Mouse (Mus musculus): ENCODE measurements at regions not wholly inside any gene's neighbourhood (a gene's known extent, or its start where the extent isn't known, plus 50 kb on each side); places are given as distances from the start of the nearest gene placed in this dataset.
A peak's percentile ranks its signal among the peaks of the same experiment; 100 is the strongest.

DNA sequence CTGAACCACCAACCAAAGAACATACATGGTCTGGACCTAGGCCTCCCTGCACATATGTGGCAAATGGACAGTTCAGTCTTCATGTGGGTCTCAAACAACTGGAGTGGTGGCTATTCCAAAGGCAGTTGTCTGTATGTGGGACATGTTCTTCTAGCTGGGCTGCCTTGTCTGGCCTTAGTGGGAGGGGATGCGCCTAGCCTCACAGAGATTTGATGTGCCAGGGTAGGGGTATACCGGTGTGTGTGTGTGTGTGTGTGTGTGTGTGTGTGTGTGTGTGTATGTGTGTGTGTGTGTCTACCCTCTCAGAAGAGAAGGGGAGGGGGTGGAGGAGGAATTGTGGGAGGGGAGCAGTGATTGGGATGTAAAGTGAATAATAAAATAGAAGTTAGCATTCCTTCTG, 344.0 kb downstream of the Dhx35 start:
- no peak for DNase-seq (ENCODE audit: low spot score in 2 of 2)

DNA sequence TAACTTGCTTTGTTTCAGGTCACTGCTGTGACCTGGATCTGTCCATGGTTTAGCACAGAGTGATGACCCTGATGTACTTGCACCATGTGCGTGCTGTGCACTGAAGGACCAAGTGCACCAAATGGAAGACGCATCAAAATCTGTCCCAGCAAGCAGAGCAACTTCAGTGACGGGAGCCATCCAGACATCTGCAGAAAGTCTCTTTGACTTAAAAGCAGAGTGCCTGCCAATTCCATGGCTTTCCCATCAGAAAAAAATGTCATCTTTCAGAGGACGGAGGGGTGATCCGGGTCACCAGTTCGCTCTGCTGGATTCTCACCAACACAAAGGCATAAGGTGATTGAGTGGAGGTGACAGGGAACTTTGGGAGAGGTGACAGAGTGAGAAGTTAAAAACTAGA, 351.4 kb downstream of the Dhx35 start:
- DNase-seq (ENCODE audit: low spot score in 2 of 2): no peak

DNA sequence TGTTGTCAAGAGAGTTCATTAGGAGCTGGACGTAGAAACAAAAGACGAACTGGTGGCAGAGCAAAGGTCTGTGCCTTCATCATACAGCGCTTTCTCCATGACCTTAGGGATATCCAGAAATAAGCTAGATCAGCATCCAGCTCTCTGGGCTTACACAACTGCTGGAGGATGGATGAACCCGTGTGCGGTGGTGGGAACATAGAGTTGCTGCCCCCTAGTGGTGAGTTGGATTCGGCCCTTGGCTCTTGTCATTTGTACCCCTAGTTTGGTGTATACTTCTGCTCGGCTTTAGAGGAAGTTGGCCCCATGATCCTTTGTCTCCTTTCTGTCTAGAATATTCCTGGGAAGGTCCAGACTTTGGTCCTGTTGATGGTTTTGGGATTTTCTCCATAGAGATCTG, 369.4 kb downstream of the Dhx35 start:
- peak in 1 of 2 experiments; percentile 7 for DNase-seq (ENCODE audit: low spot score in 2 of 2)

DNA sequence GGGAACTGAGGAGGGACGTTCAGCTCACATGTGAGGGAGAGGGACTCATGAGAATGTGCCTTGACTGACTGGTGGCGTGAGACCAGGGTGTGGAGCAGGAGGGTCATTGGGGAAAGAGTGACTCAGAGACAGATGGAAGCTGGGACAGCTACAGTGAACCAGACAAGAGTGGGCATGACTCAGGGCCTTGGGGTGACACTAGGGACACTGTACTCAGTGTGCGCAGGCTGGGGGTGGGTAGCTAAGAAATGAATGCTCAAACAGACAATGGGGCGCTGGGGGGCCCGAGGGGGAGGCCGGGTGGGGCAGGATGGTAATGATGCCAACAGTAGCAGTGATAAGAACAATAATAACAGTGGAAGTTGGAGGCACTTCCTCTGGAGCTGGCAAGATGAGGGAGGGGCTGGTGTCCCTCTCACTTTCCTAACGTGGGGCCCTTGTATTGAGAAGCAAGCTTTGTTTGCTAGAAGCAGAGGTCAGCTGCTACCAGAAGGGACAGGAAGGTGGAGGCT, 374.0 kb downstream of the Dhx35 start:
- no peak for DNase-seq (ENCODE audit: low spot score in 2 of 2)

DNA sequence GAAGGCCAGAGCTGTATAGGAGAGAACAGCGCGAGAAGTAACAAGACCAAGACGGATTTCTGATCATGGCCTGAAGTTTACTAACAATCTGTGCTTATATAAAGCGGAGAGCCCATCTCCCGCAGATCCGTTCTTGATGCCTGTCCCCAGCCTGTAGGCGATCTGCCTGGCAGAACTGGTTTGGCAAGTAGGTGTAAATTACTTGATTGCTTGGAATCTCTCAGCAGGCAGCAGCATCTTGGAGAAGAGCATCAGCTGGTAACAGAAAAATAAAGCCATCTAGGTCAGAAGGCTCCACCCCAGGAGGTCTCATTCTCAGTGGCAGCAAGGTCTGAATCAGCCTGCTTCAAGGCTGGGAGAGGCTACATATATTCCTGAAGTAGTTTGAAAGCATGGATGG, 401.5 kb downstream of the Dhx35 start:
- DNase-seq (ENCODE audit: low spot score in 2 of 2): no peak

DNA sequence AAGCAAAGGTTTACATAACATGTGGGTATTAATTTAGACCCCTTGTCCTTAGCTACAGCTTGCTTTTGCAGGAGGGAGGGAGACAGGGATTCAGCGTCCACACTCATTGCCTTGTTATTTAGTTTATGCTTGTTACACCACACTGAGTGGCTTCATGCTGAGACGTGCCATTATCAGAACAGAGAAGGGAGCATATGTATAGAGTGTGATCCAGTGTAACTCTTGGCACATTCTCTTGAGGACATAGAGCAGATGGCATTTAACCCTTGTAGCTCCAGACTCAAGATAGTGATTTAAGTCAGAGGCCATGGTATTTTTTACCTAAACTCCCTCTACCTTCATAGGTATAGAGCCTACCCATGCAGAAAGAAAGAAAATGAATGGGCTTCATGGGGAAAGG, 437.7 kb downstream of the Dhx35 start:
- DNase-seq (ENCODE audit: low spot score in 2 of 2): no peak

GRCm38 (mm10) chr2:159235000-159235399, 440.4 kb downstream of the Dhx35 start:
- no peak for DNase-seq (ENCODE audit: low spot score in 2 of 2)

- peak; percentile 2 for DNase-seq (ENCODE audit: low spot score in 2 of 2)
Measured at GRCm38 (mm10) chr2:159250065-159250464, 455.5 kb downstream of the Dhx35 start.

- DNase-seq (ENCODE audit: low spot score in 2 of 2): no peak
Measured at GRCm38 (mm10) chr2:159250993-159251665, 456.5 kb downstream of the Dhx35 start.

DNA sequence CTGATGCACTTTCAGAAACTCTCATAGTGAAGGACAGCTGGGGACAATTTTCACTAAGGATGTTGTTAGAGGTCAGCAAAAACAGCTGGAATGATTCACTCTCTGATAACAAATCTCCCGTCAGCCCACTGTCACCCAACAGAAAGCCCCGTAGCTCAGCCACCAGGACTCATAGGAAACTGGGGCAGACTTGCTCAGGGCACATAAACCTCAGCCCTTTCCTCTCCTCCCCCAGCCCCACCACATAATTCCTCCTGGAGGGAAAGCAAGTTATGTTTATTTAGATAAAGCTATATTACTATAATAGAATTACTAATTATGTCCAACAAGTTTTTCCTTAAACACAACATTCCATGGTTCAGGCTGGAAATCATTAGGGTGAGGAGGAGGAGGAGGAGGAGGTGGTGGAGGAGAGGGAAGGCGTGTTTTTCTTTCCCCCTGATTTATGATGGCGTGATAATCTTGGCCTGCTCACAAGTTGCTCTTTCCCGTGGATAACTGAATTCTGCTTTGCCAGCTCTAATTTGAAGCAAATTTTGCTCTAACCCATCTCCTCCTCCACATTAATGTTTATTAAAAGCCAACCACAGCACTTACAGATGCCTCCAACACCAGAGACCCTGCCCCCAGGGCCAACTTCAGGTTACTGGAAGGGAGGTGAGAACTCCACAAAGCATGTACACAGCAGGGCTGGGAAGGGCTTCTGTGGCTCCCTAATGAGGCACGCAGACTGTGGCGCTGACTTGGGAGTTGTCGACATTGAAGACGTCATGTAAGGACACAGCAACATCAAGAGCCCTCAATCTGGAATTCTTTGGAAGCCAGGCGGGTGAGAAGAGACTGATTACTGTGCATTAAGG, 475.8 kb downstream of the Dhx35 start:
- DNase-seq (ENCODE audit: low spot score in 2 of 2): no peak

- no peak for DNase-seq (ENCODE audit: low spot score in 2 of 2)
Measured at GRCm38 (mm10) chr2:159278896-159279295, 484.3 kb downstream of the Dhx35 start.

DNA sequence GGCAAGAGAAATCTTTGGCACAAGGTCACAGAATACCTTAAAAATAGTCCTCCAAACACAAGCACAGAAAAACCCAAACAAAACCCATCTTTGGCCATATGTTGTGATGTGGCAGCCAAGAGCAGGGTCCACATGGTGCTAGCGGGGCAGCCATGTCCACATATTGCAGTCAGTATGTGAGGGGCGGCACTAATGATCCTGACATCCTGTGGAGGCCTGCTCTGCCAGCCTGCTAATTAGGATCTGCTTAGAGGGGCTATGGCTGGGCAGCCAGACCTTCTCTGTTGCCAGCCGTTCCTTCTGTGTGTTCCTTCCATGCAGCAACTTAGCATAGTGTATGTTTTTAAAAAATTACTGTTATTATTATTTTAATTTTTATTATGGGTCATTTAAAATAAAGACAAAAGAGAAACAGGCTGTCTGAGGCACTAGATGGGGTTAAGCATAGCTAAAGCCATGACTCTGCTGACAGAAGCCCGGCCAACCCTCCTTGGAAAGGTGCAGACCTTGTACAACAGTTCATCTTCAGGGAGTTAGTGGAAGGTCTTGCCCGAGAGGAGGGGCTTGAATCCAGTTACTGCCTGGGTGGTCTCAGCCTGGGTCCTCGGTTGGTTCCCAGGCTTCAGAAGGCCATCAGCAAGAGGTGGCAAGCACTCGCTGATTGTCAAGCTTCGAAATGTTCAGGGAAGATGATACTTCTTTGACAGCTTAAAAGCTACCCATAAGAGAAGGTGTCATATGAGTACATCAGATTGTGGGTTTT, 487.1 kb downstream of the Dhx35 start:
- DNase-seq (ENCODE audit: low spot score in 2 of 2): no peak

DNA sequence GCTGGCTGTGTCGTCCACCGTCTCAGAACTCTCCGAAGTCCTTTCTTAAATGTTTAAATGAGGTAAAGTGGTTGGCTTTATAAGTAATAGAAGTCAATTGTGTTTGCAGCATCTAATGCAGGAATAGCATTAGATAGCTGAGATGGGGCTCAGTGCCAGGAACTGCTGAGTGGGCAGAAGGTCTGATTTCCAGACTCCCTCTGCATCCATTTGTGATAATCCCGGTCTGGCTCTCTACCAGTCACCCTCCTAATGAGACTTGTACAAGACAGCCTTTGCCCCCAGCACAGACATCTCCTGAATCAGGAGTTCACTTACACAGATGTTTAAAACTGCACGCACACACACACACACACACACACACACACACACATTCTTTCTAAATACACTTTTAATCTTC, 489.5 kb downstream of the Dhx35 start:
- DNase-seq (ENCODE audit: low spot score in 2 of 2): no peak

- DNase-seq (ENCODE audit: low spot score in 2 of 2): no peak
Measured at GRCm38 (mm10) chr2:159284525-159285189, 490.1 kb downstream of the Dhx35 start.

DNA sequence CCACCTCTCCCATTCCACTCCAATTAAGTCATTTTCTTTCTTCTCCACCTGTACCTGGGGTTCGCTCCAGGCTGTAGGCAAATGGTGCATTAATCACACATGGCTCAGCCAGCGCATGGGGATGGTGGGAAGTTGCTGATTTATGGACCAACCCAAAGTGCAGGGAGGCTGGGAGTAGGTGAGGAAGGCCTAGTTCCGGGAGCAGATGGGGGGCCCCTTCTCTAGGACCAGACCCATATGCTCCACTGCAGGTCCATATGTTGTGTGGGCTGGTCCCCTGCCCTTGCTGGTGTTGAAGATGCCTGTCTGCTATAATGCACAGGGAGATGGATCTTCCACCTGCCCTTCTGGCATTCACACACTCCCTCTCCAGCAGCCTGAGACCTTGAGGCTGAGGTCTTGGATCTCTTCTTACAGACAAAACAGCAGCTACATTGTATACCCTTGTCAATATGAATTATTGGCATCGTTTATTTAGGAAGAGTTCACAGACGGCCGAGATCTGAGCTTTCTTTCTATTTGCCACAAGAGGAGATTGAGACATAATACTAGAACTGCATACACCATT, 493.5 kb downstream of the Dhx35 start:
- DNase-seq (ENCODE audit: low spot score in 2 of 2): no peak

DNA sequence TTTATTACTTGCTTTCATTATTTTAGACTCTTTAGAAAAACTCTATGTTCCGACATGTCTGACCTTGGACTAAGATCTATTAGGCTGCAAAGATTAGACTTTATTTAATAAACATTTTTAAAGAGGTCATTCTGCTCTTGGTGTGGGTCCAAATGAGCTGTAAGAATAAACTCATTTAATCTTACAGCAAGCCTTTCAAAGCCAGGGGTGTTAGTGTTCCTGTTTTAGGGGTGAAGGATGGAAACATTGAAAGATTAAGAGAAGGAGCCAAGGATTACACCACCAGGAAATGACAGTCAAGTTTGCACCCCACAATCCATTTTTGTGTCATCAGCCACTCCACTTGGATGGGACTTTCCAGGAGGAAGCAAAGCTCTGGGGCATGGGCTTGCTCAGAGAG, 495.5 kb downstream of the Dhx35 start:
- no peak for DNase-seq (ENCODE audit: low spot score in 2 of 2)

- no peak for DNase-seq (ENCODE audit: low spot score in 2 of 2)
Measured at GRCm38 (mm10) chr2:159307001-159307400, 512.4 kb downstream of the Dhx35 start.

DNA sequence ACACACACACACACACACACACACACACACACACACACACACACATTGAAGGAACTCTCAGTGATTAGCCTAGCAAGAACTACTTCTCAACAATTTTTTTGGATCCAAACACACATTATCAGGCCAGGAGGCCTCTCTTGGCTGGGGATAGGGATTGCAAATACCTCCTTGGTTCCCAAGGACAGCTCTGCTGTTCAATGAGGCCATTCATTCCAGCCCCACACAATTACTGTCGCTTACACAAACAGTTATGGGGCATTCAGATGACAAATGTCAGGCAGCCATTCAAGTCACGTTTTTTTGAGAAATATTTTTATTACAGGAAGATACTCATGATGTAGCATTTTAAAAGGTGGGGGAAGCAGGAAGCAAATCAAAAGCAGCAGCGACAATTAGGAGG, 540.1 kb downstream of the Dhx35 start:
- DNase-seq (ENCODE audit: low spot score in 2 of 2): no peak

DNA sequence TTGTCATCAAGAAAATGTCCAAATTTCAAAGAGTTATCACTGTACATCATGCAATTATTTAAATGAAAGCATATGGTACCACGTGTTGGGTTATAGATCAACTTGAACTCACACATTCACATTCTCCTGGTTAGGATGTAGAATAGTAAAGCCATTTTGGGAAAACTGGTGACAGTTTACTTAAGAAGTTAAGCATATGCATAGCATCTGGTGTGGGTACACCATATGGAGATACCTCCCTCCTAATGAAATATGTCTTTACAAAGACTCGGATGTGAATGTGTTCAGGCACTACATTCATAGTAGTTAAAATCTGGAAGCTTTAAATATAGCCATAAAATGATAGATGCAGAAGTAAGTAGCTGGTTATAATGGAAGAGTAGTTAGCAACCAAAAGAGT, 542.0 kb downstream of the Dhx35 start:
- no peak for DNase-seq (ENCODE audit: low spot score in 2 of 2)

- DNase-seq (ENCODE audit: low spot score in 2 of 2): no peak
Measured at GRCm38 (mm10) chr2:159343624-159344560, 549.3 kb downstream of the Dhx35 start.
